Mouse (Mus musculus) urinary bladder, postnatal 4 days (tissue): ENCODE data around the gene 6030458C11Rik.
"Not testable (repeated sequence)": the region's sequence is repeated elsewhere in the genome, so short reads cannot be mapped to it uniquely, and the experiment has no call there.

ENCODE experiments used
- DNase-seq, 2 experiments: peaks; one replicate each; pipeline ENCODE4 v3.0.0; 2021 to 2022; ENCODE audit warnings: low spot score in 2 of 2

6030458C11Rik gene

GRCm38 (mm10) chr15:12822416-12823395 is 1.7 kb downstream of the 6030458C11Rik start:
- no peak for DNase-seq

- no peak for DNase-seq
Observed at GRCm38 (mm10) chr15:12817592-12817991, 6.9 kb downstream of the 6030458C11Rik start.

GRCm38 (mm10) chr15:12812646-12813045 is 11.8 kb downstream of the 6030458C11Rik start:
- no peak for DNase-seq

- DNase-seq = no peak
Observed at GRCm38 (mm10) chr15:12809305-12809704, 15.1 kb downstream of the 6030458C11Rik start.

- DNase-seq = no peak
Observed at GRCm38 (mm10) chr15:12807088-12807487, 17.4 kb downstream of the 6030458C11Rik start.

- no peak for DNase-seq
Observed at GRCm38 (mm10) chr15:12805071-12805470, 19.4 kb downstream of the 6030458C11Rik start.

GRCm38 (mm10) chr15:12801142-12801506 is 23.3 kb downstream of the 6030458C11Rik start:
- DNase-seq = not testable (repeated sequence)

- DNase-seq = no peak
Observed at GRCm38 (mm10) chr15:12800405-12801141, 23.9 kb downstream of the 6030458C11Rik start.

- no peak for DNase-seq
Observed at GRCm38 (mm10) chr15:12798043-12798442, 26.4 kb downstream of the 6030458C11Rik start.

- DNase-seq = no peak
Observed at GRCm38 (mm10) chr15:12795909-12796470, 28.5 kb downstream of the 6030458C11Rik start.

- DNase-seq = no peak
Observed at GRCm38 (mm10) chr15:12795457-12795894, 29.0 kb downstream of the 6030458C11Rik start.

GRCm38 (mm10) chr15:12794311-12794710 is 30.1 kb downstream of the 6030458C11Rik start:
- DNase-seq = no peak

GRCm38 (mm10) chr15:12789406-12789867 is 35.0 kb downstream of the 6030458C11Rik start:
- DNase-seq = no peak

- DNase-seq = no peak
Observed at GRCm38 (mm10) chr15:12788536-12788935, 35.9 kb downstream of the 6030458C11Rik start.

- no peak for DNase-seq
Observed at GRCm38 (mm10) chr15:12781729-12782326, 42.6 kb downstream of the 6030458C11Rik start.

- no peak for DNase-seq
Observed at GRCm38 (mm10) chr15:12781296-12781695, 43.2 kb downstream of the 6030458C11Rik start.

- DNase-seq = no peak
Observed at GRCm38 (mm10) chr15:12774149-12774753, 50.2 kb downstream of the 6030458C11Rik start.

- DNase-seq = no peak
Observed at GRCm38 (mm10) chr15:12770958-12771357, 53.5 kb downstream of the 6030458C11Rik start.

- DNase-seq = no peak
Observed at GRCm38 (mm10) chr15:12766848-12767247, 57.6 kb downstream of the 6030458C11Rik start.

GRCm38 (mm10) chr15:12763147-12763546 is 61.3 kb downstream of the 6030458C11Rik start:
- DNase-seq = no peak

GRCm38 (mm10) chr15:12762258-12762913 is 62.1 kb downstream of the 6030458C11Rik start:
- no peak for DNase-seq
